Mouse (Mus musculus): ENCODE results near the gene Elavl2. TPM values are rescaled to one million over a fixed set of nuclear protein-coding genes. Genes with fewer than 3 reads are reported as not detected.

Gene Elavl2
- polyA plus RNA-seq, 1 experiment from 2014 or later, result 4.0 TPM

Small RNA genes lying within 50 kb of the gene (microRNA-seq; reads per million reads assigned to microRNA genes)
- not detected for gene Mir6402

All from lung, embryonic 15.5 days (tissue).